Mouse (Mus musculus) forelimb bud, embryonic 11.5 days (tissue): ENCODE results near the gene Susd5.

Experiments
- DNase-seq: peaks from one replicate; pipeline ENCODE4 v3.0.0-alpha.2; 2012; ENCODE audit warnings: low read depth, low spot score

Susd5 gene

GRCm38 (mm10) chr9:114057090-114057796 lies at the start of gene Susd5:
TSS of gene Susd5 (plus strand) at chr9:114057140.
- no peak for DNase-seq

DNA sequence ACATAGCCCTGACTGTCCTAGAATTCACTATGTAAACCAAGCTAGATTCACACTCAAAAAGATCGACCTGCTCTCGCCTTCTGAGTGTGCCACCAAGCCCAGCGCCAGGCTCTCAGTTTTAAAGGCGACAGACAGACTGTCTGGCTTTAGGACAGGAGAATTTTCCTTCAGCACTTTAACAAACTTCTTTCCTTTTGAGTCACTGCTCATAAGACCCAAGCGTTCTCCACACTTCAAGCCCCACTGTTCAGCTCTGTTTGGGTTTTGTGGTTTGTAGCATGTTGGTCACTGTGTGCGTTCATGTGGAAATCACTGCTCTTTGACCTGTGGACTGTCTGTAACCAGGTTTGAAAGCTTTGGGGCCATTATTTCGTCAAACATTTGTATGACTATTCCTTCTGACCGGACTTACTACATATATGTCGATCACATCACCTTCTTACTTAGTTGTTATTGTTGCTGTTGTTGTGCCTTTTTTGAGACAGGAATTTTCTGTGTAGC lies 49.0 kb upstream of the Susd5 start:
- DNase-seq = no peak

DNA sequence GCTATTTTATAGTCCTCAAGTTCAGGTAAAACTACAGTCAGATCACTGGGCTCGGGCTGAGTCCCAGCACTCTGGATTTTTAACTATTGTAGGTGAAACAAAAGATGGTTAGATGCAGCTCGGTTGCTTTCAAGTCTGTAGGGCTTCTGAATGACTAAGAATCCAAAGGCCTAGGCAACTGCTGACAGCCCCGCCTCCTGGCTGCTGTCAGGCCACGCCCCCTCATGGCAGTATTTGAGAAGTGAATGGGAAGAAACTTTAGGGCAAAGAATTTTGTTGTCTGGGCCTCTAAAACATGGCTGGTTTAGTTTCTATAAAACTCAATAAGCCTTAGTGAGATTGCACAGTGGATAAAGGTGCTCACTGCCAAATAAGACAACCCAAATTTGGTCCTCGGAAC lies 47.4 kb upstream of the Susd5 start:
- DNase-seq = no peak

- DNase-seq = no peak
Observed at GRCm38 (mm10) chr9:114011203-114011602, 45.7 kb upstream of the Susd5 start.

DNA sequence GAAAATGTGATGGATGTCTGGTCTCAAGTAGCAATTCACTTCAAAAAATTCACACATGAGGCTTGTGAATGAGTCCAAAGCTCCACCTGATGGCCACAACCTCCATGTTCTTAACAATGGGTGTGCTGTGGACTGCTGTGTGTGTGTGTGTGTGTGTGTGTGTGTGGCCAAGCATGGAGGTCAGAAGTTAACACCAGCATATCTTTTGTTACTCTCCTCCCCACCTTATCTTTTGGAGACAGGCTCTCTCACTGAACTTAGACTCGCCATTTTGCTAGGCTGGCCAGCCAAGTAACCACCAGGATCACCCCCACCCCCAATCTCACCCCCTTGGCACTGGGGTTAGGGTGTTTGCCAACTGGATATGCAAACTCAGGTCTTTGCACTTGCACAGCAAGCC lies 42.9 kb upstream of the Susd5 start:
- DNase-seq = no peak

- DNase-seq = no peak
Observed at GRCm38 (mm10) chr9:114015724-114016123, 41.2 kb upstream of the Susd5 start.

DNA sequence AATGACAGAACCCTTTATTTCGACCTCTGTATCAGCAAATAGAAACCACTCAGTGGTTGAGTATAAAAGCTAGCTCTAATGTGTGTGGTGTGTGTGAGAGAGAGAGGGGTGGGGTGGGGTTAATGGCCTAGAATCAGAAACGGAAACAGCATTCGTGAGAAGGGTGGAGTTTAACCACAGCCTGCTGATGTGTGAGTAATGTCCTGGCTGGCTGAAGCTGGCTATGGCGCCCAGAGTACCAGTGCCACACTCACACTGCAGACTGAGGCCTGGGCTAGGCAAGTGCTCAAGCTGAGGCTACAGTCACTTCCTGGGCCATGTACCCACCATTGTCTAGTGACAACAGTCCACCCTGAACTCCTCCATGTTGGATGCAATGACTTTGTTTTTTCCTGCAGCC lies 40.5 kb upstream of the Susd5 start:
- no peak for DNase-seq

- no peak for DNase-seq
Observed at GRCm38 (mm10) chr9:114019012-114019762, 37.8 kb upstream of the Susd5 start.

DNA sequence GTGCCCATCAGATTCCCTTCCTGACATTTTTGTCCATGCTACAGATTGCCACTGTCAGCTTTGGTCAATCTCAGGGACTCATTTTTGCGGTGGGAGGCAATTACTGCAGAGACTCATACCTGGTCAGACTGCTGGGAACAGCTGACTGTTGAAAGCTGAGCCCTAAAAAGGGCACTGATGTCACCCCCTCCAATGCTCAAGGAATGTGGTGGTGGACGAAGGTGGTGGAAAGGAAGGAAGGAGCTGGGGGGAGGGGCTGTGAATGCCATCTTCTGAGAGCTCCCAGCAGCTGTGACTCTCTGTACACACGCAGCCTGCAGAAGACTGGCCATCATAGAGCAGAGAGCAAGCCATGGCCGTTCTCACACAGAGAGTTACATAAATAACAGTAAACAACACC lies 34.8 kb upstream of the Susd5 start:
- DNase-seq = no peak

DNA sequence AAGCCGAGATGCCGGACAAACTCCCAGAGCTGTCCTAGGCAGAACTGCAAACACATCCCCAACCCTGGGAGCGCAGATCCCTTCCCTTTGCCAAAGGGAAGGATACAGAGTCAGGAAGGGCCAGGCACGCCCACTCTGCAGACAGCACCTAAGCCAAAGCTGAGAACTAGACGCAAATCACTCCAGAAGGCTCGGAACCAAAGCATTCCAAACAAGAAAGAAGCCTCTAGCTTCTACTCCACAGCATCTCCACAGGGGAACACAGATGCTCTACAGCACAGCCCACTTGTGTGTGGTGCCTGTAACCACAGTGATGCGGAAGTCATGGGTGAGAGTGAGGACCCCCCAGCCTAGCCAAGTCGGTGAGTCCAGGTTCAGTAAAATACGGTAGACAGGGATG lies 31.8 kb upstream of the Susd5 start:
- no peak for DNase-seq

DNA sequence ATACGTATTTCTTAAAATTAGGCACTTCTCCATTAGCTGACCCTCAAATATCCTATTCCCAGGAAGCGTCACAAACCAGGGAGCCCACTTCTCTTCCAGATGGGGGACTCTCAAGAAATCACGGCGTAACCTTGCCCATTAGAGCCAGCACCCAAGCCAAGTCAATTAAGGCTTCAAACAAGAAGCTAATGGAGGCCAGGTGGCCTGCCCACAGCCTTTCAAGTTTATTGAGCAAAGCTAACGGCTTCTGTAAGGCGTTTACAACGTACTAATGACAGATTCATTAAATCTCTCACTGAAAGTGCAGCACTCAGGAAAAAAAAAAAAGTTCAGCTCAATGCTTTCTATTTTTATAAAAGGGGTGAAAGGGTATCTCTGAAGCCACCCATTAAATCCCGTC lies 31.1 kb upstream of the Susd5 start:
- DNase-seq = peak; percentile 66

GRCm38 (mm10) chr9:114026261-114026934 lies 30.5 kb upstream of the Susd5 start:
- DNase-seq = peak; percentile 84

DNA sequence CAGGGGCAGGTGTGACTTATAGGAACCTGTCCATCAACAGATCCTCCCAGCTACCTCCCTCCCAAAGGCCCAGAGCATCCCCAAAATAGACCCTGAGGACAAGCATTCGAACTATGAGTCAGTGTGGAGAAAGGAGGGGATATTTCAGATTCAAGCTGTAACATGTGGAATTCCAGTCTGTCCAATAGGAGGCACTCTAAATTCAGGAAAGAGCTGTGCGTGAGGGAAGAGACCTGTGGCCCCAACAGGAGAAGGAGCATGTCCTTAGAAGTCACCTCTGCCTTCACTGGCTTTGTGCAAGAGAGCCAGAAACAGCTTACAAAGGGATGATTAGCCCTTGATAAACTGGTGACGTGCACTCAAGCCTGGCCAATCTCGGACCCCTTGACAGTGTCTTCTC lies 16.0 kb upstream of the Susd5 start:
- no peak for DNase-seq

- DNase-seq = no peak
Observed at GRCm38 (mm10) chr9:114042490-114042889, 14.4 kb upstream of the Susd5 start.

DNA sequence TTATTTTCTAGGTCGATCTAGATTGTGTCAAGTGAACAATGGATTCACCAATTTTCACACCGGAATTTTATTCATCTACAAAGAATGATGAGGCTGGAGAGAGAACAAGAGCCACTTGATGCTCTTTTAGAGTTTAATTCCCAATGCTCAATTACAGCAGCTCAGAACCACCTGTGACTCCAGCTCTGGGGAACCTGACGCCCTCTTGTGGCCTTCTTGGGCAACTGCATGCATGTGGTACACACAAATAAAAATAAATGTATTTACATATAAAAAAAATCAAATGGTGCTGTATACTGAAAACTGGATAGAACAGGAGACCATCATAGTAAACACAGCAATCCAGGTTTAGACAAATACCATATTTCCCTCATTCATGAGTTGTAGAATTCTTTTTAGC lies 12.5 kb upstream of the Susd5 start:
- no peak for DNase-seq

GRCm38 (mm10) chr9:114046028-114046427 lies 10.9 kb upstream of the Susd5 start, which contains the start of gene Fbxl2:
TSS of gene Fbxl2 (minus strand) at chr9:114046191.
- no peak for DNase-seq

DNA sequence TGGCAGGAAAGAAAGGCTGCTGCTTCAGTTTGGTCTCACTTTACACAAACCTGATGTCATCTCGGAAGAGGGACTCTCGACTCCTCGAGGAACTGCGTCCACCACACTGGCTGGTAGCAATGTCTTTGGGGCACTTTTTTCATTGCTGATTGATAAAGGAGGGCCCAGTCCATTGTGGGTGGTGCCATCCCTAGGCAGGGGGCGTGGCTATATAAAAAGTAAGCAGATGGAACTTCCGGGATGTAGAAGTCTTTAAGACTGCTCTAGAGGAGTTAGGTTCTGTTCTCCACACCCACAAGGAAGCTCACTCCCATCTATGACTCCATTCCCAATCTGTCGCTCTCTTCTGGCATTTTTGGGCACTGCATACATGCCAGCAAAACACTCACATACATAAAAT lies 10.3 kb upstream of the Susd5 start:
- no peak for DNase-seq

DNA sequence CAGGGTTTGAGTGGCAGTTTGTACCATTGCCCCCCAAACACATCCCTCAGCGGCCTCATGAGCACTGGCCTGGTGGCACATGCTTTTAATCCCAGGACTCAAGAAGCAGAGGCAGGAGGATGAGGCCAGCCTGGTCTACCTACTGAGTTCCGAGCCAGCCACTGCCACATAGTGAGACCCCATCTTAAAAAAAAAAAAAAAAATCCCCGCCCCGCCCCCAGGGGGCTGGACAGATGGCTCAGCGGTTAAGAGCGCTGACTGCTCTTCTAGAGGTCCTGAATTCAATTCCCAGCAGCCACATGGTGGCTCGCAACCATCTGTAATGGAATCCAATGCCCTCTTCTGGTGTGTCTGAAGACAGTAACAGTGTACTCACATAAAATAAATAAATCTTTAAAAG lies 6.8 kb upstream of the Susd5 start:
- no peak for DNase-seq

DNA sequence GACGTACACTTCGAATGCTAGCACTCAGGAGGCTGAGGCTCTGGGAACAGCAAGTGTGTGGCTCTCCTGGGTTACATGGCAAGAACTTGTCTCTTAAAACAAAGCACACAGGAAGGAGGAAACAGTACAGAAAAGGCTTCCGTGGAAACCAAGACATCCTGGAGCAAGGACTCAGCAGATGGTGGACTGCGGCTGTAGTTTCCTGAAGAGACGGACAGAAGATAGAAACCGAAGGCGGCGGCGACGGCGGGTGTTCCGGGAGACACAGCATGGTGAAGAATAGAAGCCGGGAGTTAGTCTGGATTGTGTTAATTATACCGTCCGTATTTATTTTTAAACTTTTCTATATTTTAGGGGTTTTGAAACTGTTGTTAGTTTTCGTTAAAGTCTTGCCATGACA lies 6.2 kb upstream of the Susd5 start:
- DNase-seq = no peak

DNA sequence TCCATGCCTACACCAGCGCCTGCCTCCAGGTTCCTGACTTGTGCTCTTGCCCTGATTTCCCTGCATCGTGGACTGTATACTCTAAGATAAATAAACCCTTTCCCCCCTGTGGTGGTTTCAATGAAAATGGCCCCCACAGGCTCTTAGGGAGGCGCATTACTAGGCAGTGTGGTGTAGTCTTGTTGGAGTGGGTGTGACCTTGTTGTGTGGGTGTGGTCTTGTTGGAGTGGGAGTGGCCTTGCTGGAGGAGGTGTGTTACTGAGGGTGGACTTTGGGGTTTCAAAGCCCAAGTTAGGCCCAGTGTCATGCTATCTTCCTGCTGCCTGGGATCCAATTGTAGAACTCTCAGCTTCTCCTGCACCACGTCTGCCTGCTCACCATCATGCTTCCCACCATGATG lies 4.9 kb upstream of the Susd5 start:
- DNase-seq = no peak

- no peak for DNase-seq
Observed at GRCm38 (mm10) chr9:114052866-114053265, 4.1 kb upstream of the Susd5 start.

- DNase-seq = no peak
Observed at GRCm38 (mm10) chr9:114068494-114069053, 11.6 kb downstream of the Susd5 start.
